Mouse (Mus musculus) liver, postnatal 0 days (tissue): ENCODE data around the gene F10.

Experiments used
- CTCF ChIP-seq: sonication (generic); IDR thresholded peaks from 2 replicates; pipeline ENCODE4 v1.5.1; 2016; ENCODE audit warnings: antibody characterized with exemption, low read depth
- EP300 ChIP-seq: IDR thresholded peaks from 2 replicates; pipeline ENCODE4 v1.6.1; 2016; ENCODE audit warnings: antibody characterized with exemption, low read depth, mild to moderate bottlenecking

DNA sequence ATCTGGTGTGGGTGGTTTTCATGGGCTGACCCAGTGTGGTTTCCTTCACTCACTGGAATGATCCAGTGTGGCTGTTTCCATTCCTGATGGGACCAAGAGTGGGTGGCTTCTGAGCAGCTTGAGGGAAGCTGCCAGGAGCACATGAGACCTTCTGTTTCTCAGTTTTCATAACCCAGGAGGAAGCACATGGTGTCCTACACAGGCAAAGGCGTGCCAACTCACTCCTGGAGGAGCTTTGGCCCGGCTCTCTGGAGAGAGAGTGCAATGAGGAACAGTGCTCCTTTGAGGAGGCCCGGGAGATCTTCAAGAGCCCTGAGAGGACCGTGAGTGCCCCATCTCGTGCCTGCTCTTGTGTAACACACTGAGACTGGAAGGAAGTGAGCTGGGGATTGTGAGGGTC lies 8.6 kb upstream of the F10 start:
- TF ChIP-seq CTCF: no peak
- no peak for TF ChIP-seq EP300
